Mouse (Mus musculus): ENCODE data around the gene Lman2.

Lman2 gene

GRCm38 (mm10) chr13:55371007-55371681 is 8.6 kb upstream of the Lman2 start:
- no peak for DNase-seq (ENCODE audit: low spot score)

DNA sequence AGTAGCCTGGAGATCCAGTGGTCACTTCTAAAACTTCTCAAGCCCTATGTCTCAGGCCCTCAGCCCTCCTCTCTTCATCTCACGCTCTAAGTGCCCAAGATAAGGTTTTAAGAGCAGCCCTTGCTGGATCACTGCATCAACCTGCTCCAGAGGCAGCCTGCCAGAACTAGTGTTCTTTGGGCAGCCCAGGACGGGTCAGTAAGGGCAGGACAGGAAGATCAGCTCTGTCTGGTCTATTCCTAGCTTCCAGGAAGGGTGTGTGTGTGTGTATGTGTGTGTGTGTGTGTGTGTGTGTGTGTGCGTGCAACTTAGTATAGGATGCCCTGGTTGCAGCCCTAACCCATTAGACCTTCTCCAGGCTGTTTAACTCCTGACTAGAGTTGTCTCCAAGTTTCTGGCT is 7.7 kb upstream of the Lman2 start:
- DNase-seq (ENCODE audit: low spot score), result no peak

DNA sequence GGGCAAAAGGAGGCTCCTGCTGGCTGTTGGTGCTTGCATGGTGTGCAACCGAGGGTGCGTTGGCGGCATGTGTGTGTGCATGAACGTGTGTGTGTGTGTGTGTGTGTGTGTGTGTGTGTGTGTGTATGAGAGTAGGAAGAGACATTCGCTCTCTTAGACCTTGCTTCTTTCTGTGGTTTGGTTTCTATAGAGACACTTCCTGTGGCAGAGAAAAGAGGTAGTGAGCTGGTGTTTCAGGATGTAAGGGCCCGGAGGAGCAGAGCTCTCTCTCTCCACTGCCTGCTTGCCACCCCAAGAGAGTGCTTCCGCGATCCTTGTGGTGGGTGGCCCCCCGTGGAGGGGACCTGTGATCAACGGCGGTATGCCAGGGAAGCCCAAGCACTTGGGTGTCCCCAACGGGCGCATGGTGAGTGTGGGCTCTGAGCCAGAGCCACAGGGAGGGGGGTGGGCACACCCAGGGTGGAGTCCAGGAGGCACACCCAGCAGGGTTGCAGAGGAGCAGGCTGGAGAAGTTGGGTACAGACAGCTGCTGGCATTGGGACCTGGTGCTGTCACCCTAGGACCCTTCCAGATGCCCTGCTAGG is 7.0 kb upstream of the Lman2 start, which contains the start of gene Rgs14:
Gene Rgs14, plus strand, starts transcription at position 202 of the 584 bp plus-strand sequence.
- DNase-seq (ENCODE audit: low spot score), result no peak

DNA sequence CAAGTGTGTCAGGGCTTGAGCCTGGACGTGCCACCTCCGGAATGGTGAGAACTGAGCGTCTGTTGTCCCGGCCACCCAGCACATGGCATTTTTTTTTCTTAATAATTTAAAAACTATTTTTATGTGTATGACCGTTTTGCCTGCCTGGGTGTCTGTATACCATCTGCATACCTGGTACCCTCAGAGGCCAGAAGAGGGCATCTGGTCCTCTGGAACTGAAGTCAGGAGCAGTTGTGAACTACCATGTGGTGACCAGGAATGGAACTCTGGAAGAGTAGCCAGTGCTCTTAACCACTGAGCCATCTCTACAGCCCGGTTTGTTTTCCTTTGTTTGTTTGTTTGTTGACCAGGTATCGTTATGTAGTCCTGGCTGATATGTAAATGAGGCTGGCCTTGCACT is 5.8 kb upstream of the Lman2 start:
- DNase-seq (ENCODE audit: low spot score), result no peak

DNA sequence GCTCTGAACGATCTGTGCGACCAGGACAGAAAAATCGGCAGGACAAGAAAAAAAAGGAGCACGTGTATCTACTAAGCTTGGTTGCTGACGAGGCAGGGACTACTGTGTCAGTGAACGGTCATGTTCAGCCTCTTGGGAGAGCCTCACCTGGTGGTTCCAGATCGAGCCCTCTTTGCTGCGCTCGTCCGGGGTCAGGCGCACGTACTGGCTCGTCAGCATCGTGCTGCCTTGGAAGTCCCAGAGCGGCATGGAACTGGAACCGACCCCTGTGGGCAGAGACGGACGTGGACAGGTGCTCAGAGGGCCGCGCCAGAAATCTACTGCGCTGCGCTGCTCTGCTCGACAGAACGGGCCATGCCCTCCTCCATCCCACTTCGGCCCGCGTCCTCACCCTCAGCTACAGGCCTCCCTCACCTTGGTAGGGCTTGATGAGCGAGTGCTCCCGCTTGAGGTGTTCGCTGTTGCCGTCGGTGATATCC is 570 bp downstream of the Lman2 start:
- DNase-seq (ENCODE audit: low spot score), result no peak

DNA sequence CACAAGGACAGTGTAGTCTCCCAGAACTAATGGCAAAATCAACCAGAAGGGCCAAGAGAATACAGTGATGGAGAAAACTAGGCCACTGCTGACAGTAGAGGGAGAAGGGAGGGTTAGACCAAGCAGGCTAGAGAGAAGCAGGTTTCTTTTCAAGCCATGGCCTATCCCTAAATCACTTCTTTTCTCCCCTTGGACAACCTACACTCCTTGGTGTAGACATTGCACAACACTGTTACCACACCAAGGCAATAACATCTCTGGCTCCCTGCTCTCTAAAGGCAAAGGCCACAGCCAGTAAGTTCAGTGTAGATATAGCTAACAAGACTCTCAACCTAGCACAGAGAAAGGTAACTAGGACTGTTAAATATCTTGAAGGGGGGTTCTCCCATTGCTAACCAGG is 1.4 kb downstream of the Lman2 start:
- no peak for DNase-seq (ENCODE audit: low spot score)

DNA sequence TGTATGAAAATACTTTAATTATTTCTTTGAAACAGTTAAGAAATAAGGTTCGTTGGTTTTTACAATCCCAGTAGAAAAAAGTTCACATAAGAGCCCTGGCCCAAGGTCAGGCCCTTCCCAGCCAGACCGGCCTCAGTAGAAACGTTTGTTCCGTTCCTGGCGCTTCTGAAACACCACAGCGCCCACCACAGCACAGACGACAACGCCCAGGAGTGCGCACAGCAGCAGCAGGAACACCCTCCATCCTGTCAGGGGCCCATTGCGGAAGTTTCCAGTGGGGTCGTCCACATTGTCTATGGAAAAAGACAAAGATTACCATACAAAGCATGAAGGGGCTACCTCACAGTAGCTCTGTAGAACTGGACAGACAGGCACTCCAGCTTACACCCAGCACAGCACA is 15.8 kb downstream of the Lman2 start:
- no peak for DNase-seq (ENCODE audit: low spot score)

DNA sequence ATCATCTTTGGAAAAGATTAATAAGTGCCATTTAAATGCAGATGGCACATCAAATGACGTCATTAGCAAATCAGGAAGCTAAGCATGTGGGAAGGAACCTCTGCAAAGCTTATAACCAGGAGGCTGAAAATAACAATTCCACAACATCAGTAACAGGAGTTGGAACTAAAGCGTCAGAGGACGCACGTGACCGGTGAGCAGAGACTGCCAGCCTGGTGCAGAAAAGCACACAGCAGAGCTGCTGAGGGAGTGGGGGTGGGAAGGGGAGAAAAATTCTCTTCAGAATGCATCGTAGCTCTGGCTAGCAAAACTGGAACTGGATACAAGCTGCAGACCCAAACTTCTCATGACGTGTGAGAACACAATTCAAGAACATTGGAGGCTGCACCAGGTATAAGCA is 18.3 kb downstream of the Lman2 start:
- DNase-seq (ENCODE audit: low spot score), result no peak

DNA sequence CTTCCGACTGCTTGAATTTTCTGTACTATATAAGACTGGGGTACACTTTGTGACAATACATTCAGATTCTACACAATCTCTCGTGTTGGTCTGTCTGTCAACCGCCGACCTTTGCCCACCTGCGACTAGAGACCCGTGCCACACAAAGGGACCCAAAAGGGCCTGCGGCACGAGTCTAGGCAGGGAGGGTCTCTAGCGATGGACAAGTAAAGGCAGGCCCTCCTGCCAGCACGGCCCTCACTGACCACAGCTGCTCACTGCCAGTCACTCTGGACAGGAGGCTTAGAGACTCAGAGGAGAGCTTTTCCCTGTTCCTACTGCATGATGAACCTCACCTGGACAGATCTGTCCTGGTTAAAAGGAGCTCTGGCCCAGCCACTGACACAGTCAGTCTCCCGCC is 20.1 kb downstream of the Lman2 start:
- DNase-seq (ENCODE audit: low spot score), result no peak

DNA sequence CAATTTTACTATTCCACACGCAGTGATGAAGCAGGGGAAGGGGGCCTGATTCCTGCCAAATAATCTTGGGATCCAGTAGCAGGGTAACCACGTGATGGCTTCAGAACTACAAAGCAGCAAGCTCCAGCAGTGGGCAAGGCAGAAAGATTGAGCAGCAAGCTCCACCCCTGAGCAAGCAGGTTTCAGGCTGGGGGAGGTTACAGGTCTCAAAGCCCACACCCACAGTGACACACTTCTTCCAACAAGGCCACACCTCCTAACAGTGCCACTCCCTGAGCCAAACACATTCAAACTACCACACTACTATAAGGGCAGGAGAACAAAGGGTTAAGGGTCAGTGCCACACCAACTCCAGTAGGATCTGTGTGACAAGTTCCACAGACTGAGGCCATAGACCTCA is 23.3 kb downstream of the Lman2 start:
- no peak for DNase-seq (ENCODE audit: low spot score)

DNA sequence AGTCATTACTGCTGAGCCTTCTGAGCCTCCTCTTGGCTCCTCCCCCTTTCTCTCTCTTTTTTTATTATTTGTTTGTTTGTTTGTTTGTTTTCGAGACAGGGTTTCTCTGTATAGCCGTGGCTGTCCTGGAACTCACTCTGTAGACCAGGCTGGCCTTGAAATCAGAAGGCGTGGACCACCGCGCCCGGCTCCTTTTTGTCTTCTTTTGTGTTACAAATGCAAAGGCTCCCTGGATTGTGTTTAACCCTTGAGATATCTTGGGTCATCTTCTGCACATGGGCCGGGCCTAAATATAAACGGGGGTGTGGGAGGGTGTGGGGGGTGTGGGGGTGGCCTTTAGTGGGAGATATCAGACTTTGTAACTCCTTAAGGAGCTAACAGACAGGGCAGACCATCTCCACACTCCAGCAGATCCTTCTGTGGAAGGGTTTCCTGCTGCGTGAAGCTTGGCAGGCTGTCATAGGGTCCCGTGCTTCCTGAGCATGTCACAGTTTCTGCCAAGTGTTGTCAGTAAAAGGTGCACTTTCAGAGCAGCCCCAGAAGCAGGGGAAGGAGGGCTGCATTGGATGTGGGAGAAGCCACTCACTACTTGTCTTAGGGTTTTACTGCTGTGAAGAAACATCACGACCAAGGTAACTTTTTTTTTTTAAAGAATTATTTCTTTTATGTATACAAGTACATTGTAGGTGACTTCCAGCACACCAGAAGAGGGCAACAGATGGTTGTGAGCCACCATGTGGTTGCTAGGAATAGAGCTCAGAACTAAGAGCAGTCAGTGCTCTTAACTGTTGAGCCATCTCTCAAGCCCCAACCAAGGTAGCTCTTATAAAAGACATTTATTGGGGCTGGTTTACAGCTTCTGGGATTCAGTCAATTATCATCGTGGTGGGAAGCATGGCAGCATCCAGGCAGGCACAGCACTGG is 24.2 kb downstream of the Lman2 start:
- no peak for DNase-seq (ENCODE audit: low spot score)

DNA sequence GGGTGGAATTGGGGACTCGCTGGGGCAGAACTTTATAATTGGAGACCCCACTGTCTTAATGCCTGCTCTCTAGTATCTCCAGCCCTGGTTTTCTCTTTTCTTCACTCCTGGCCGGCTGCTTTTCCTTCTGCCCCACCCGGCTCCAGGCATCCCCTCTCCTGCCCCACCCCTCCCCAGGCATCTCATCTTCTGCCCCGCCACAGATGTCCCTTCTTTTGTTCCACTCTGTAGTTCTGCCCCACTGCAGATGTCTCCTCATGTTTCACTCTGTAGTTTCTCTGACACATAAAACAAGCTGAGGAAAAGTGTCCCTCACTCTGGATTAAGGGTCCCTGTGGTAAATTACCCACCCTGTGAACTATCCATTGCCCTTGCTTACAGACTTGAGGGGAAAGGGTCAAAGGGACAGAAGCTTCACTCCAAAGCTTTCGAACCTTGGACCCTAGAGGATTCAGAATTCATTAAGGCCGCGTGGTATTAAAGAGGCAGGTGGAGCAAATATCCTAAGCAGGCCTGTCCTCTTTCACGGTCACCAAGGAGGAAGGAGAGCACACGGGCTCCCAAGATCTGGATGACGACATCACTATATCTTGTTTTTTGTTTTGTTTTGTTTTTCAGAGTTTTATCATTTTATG is 25.1 kb downstream of the Lman2 start:
- DNase-seq (ENCODE audit: low spot score), result no peak

DNA sequence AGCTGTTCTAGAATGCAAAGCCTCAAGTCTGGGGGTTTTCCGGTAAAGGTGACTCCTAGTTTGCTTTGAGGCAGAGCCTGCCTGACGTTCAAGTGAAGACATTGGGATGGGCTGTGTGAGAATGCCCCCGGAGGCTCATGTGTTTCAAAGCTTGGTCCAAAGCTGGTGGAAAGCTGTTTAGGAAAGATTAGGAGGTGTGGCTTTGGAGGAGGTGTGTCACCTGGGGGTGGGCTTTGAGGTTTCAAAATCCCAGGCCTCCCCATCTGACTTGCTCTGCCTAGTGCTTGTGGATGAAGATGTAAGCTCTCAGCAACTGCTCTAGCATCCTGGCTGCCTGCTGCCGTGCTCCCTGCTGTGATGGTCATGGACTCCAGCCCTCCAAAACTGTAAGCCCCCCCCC is 26.9 kb downstream of the Lman2 start:
- DNase-seq (ENCODE audit: low spot score), result no peak

GRCm38 (mm10) chr13:55332331-55332730 is 30.3 kb downstream of the Lman2 start:
- no peak for DNase-seq (ENCODE audit: low spot score)

GRCm38 (mm10) chr13:55330567-55331400 is 31.8 kb downstream of the Lman2 start:
- DNase-seq (ENCODE audit: low spot score), result no peak

GRCm38 (mm10) chr13:55329683-55330566 is 32.7 kb downstream of the Lman2 start, which contains the start of gene Mxd3:
TSS of gene Mxd3 (minus strand) at chr13:55329823.
- peak; percentile 66 for DNase-seq (ENCODE audit: low spot score)

DNA sequence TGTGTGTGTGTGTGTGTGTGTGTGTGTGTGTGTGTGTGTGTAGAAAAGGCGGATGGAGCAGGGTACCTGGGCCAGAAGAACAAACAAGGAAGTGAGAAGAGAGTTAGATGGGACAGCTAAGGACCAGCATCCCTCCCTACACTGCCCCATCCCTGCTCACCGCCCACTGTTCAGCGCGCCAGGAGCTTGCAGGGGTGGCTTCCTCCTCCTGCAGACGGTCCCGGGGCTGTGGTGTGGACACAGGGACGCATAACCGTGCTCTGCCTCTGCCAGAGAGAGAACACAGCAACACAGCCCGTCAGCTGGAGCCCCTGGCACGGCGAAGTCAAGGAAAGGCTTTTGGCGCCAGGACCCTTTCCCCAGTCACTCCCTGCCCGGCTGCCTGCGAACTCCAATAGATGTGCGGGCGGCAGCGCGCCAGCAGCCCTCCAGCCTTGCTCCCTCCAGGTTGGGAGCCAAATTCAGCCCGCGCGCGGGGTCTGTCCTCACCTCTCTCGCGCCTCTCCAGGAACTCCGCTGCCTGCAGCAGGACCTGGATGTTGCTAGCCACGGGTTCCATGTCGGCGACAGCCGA is 33.4 kb downstream of the Lman2 start:
- DNase-seq (ENCODE audit: low spot score), result no peak

GRCm38 (mm10) chr13:55328641-55329040 is 33.9 kb downstream of the Lman2 start:
- no peak for DNase-seq (ENCODE audit: low spot score)

GRCm38 (mm10) chr13:55328171-55328570 is 34.4 kb downstream of the Lman2 start:
- DNase-seq (ENCODE audit: low spot score), result no peak

GRCm38 (mm10) chr13:55327633-55328032 is 35.0 kb downstream of the Lman2 start:
- DNase-seq (ENCODE audit: low spot score), result peak; percentile 41
